Mouse (Mus musculus): Measurements from ENCODE around the gene Gramd4. TPM values are rescaled to one million over a fixed set of nuclear protein-coding genes. Genes with fewer than 3 reads are reported as not detected.

The Gramd4 gene
- polyA plus RNA-seq, 1 experiment from 2014 or later, result 12.1 TPM

GRCm38 (mm10) chr15:86109650-86110211 is 52.2 kb downstream of the Gramd4 start:
- 75% methylated on average over 8 of the region's 8 CpGs for WGBS
- Histone ChIP-seq H3K27me3 (ENCODE audit: control insufficient read depth, insufficient read depth, low read length) (no peaks in the 10 kb centered on the region), H3K4me1 (ENCODE audit: control insufficient read depth, insufficient read depth, low read length) (peaks cover 23% of the 10 kb centered on the region), H3K9ac (ENCODE audit: low read length) (no peak overlapping the region), H3K9me3 (replicated peaks; ENCODE audit: control insufficient read depth, low read length) (no peaks in the 10 kb centered on the region), H3K4me3 (replicated peaks; ENCODE audit: low read length) (no peak overlapping the region), H3K4me2 (ENCODE audit: low read depth, low read length) (no peak overlapping the region), H3K36me3 (ENCODE audit: control insufficient read depth, insufficient read depth, low read length) (no peaks in the 10 kb centered on the region), H3K27ac (ENCODE audit: low read length) (no peak overlapping the region)
- ATAC-seq (ENCODE audit: insufficient read depth, low FRiP score), result no peak

DNA sequence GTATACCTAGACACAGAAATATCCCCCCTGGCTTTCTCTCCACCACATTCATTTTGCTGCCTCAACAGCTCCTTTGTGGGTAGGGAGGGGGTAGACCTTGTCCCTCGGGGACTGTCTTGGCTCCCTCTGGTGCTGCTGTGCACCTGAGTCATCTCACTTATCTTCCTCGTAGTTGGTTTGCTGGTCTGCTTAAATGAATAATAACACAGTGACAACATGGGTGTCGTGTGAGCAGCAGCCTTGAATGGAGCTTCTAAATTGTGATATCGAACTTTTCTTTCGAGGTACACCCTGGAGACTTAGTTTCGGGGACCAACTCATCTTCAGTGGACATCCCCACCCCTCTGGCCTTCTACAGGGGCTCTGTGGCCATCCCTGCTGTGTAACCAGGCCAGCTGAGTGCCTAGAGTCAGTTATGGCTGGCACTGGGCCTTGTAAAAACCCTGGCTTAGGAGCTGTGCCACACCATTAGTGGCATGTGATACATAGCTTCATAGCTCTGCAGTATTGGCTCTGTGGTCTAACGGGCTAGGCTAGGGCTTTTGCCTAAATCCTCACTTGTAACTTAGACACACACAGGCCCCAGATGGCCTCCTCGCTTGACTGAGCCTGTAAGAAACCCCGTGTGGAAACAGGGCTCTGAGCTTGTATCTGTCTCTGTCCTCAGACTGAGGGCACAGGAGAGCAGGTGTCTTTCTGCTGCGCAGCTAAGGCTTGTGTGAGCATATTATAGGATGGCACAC is 53.0 kb downstream of the Gramd4 start:
- 78% methylated on average over 10 of the region's 10 CpGs for WGBS
- H3K36me3 ChIP-seq (ENCODE audit: control insufficient read depth, insufficient read depth, low read length), result no peaks in the 10 kb centered on the region
- peaks cover 23% of the 10 kb centered on the region for H3K4me1 ChIP-seq (ENCODE audit: control insufficient read depth, insufficient read depth, low read length)
- no peak overlapping the region for H3K27ac ChIP-seq (ENCODE audit: low read length)
- no peak overlapping the region for H3K4me3 ChIP-seq (replicated peaks; ENCODE audit: low read length)
- ATAC-seq (ENCODE audit: insufficient read depth, low FRiP score), result no peak
- H3K4me2 ChIP-seq (ENCODE audit: low read depth, low read length), result no peak overlapping the region
- 0 out of 2 replicates have a peak overlapping the region, but pooled peaks have one; percentile 25 for H3K9ac ChIP-seq (ENCODE audit: low read length)
- H3K27me3 ChIP-seq (ENCODE audit: control insufficient read depth, insufficient read depth, low read length), result no peaks in the 10 kb centered on the region
- H3K9me3 ChIP-seq (replicated peaks; ENCODE audit: control insufficient read depth, low read length), result no peaks in the 10 kb centered on the region

DNA sequence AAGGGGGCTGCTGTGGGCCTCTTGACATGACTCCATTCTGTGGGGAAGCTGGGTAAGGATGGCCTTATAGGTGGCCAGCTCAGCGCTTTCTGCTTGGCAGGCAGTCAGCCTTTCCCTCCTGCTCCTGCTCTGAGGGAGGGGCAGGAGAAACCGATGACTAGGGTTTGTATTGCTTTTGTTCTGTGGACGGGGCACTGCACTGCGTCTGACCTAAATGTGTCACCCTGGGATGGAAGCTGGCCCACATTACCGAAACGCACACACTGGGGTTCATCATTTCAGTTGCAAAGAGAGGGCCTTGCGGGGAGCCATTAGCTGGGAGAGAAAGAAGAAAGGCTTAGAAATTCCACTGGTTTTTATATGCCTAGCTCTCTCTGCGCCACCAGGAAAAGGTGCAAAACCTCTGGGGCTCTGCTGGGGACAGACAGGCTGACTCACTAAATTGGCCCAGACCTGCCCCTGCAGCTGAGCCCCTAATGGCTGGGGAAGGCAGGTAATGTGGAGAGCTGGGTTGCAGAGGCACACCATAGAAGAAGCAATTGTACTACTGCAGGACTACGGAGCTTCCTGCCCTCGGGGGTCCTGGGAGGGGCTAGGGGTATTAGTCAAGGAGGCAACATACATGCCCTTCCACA is 55.3 kb downstream of the Gramd4 start:
- no peaks in the 10 kb centered on the region for H3K36me3 ChIP-seq (ENCODE audit: control insufficient read depth, insufficient read depth, low read length)
- H3K27me3 ChIP-seq (ENCODE audit: control insufficient read depth, insufficient read depth, low read length), result no peaks in the 10 kb centered on the region
- ATAC-seq (ENCODE audit: insufficient read depth, low FRiP score), result peak; percentile 35; the same call in 1 of the 2 replicates
- H3K4me1 ChIP-seq (ENCODE audit: control insufficient read depth, insufficient read depth, low read length), result peaks cover 16% of the 10 kb centered on the region
- peak overlapping the region; percentile 49 for H3K27ac ChIP-seq (ENCODE audit: low read length)
- no peaks in the 10 kb centered on the region for H3K9me3 ChIP-seq (replicated peaks; ENCODE audit: control insufficient read depth, low read length)
- H3K4me3 ChIP-seq (replicated peaks; ENCODE audit: low read length), result no peak overlapping the region
- H3K4me2 ChIP-seq (ENCODE audit: low read depth, low read length), result peak overlapping the region; percentile 9; the same call in 1 of the 2 replicates
- H3K9ac ChIP-seq (ENCODE audit: low read length), result peak overlapping the region; percentile 40
- WGBS, result 20% methylated on average over 10 of the region's 10 CpGs

GRCm38 (mm10) chr15:86113342-86113710 is 55.8 kb downstream of the Gramd4 start:
- peaks cover 16% of the 10 kb centered on the region for H3K4me1 ChIP-seq (ENCODE audit: control insufficient read depth, insufficient read depth, low read length)
- H3K9ac ChIP-seq (ENCODE audit: low read length), result peak overlapping the region; percentile 32
- no peaks in the 10 kb centered on the region for H3K36me3 ChIP-seq (ENCODE audit: control insufficient read depth, insufficient read depth, low read length)
- H3K9me3 ChIP-seq (replicated peaks; ENCODE audit: control insufficient read depth, low read length), result no peaks in the 10 kb centered on the region
- WGBS, result 23% methylated on average over 9 of the region's 9 CpGs
- H3K4me3 ChIP-seq (replicated peaks; ENCODE audit: low read length), result no peak overlapping the region
- peak overlapping the region; percentile 49 for H3K27ac ChIP-seq (ENCODE audit: low read length)
- no peaks in the 10 kb centered on the region for H3K27me3 ChIP-seq (ENCODE audit: control insufficient read depth, insufficient read depth, low read length)
- H3K4me2 ChIP-seq (ENCODE audit: low read depth, low read length), result no peak overlapping the region
- ATAC-seq (ENCODE audit: insufficient read depth, low FRiP score), result peak; percentile 44

- Histone ChIP-seq H3K4me3 (replicated peaks; ENCODE audit: low read length) (no peak overlapping the region), H3K4me1 (ENCODE audit: control insufficient read depth, insufficient read depth, low read length) (peaks cover 16% of the 10 kb centered on the region), H3K36me3 (ENCODE audit: control insufficient read depth, insufficient read depth, low read length) (peaks cover 4% of the 10 kb centered on the region; the same call in 1 of the 2 replicates), H3K9me3 (replicated peaks; ENCODE audit: control insufficient read depth, low read length) (no peaks in the 10 kb centered on the region), H3K27me3 (ENCODE audit: control insufficient read depth, insufficient read depth, low read length) (no peaks in the 10 kb centered on the region), H3K4me2 (ENCODE audit: low read depth, low read length) (no peak overlapping the region), H3K9ac (ENCODE audit: low read length) (no peak overlapping the region), H3K27ac (ENCODE audit: low read length) (no peak overlapping the region)
- no peak for ATAC-seq (ENCODE audit: insufficient read depth, low FRiP score)
- 51% methylated on average over 5 of the region's 5 CpGs for WGBS
These were observed 58.9 kb downstream of the Gramd4 start for GRCm38 (mm10) chr15:86116421-86116820.

GRCm38 (mm10) chr15:86117115-86118100 is 59.9 kb downstream of the Gramd4 start:
- Histone ChIP-seq H3K4me3 (replicated peaks; ENCODE audit: low read length) (no peak overlapping the region), H3K4me2 (ENCODE audit: low read depth, low read length) (no peak overlapping the region), H3K9ac (ENCODE audit: low read length) (no peak overlapping the region; the same call in 1 of the 2 replicates), H3K36me3 (ENCODE audit: control insufficient read depth, insufficient read depth, low read length) (peaks cover 4% of the 10 kb centered on the region; the same call in 1 of the 2 replicates), H3K9me3 (replicated peaks; ENCODE audit: control insufficient read depth, low read length) (no peaks in the 10 kb centered on the region), H3K27me3 (ENCODE audit: control insufficient read depth, insufficient read depth, low read length) (no peaks in the 10 kb centered on the region), H3K4me1 (ENCODE audit: control insufficient read depth, insufficient read depth, low read length) (peaks cover 14% of the 10 kb centered on the region), H3K27ac (ENCODE audit: low read length) (no peak overlapping the region)
- ATAC-seq (ENCODE audit: insufficient read depth, low FRiP score), result no peak
- 69% methylated on average over 15 of the region's 15 CpGs for WGBS

DNA sequence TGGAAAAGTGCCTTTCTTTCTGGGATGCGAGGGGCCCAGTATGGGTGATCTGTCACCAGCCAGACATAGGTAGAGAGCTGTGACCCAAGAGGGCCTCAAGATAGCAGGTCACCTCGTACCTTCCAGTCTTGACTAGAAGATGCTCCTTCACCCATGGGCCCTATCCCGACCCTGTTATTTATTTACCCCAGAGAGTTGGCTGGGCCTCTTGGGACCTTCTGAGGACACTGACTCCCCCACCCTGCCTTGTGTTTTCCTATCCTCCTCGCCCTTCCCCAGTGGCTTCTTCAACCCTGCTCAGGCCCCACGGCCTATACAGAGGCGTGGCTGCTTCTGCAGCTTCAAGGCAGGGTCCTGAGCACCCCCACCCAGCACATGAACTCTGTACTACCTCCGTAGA is 61.7 kb downstream of the Gramd4 start:
- ATAC-seq (ENCODE audit: insufficient read depth, low FRiP score), result no peak
- no peaks in the 10 kb centered on the region for H3K4me1 ChIP-seq (ENCODE audit: control insufficient read depth, insufficient read depth, low read length)
- no peak overlapping the region for H3K4me2 ChIP-seq (ENCODE audit: low read depth, low read length)
- no peaks in the 10 kb centered on the region for H3K9me3 ChIP-seq (replicated peaks; ENCODE audit: control insufficient read depth, low read length)
- H3K4me3 ChIP-seq (replicated peaks; ENCODE audit: low read length), result no peak overlapping the region
- WGBS, result 82% methylated on average over 7 of the region's 7 CpGs
- no peak overlapping the region for H3K27ac ChIP-seq (ENCODE audit: low read length)
- no peaks in the 10 kb centered on the region for H3K27me3 ChIP-seq (ENCODE audit: control insufficient read depth, insufficient read depth, low read length)
- H3K9ac ChIP-seq (ENCODE audit: low read length), result no peak overlapping the region
- H3K36me3 ChIP-seq (ENCODE audit: control insufficient read depth, insufficient read depth, low read length), result peaks cover 4% of the 10 kb centered on the region; the same call in 1 of the 2 replicates

DNA sequence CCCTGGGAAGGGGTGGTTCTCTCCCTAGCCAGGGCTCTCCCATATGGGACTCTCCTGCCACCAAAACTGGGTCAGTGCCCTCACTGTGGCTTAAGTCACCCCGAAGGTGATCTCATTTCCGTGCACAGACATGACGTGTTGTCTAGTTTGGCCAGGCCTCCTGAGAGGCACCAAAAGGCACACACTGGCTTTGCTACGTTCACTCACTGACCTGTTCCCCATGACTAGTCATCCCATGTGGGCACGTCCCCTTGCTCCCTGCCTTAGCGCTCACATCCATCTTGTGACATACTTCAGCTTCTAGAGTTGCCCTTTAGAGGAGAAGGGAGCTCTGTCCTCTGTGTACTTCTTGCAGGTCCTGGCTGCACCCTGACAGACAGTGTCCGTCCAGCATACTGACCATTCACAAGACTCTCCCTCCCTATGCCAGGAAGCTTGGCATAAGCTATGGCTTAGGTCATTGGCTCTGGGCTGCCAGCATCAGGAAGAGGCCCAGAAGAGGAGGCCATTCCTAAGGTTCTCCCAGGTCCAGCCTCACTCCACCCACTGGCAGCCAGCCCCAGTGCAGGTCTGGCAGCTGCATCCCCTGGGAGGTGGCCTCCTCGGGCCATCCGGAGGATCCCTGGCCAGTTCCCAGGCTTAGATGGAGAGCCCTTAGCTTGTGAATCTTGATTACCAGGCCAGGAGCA is 64.9 kb downstream of the Gramd4 start:
- ATAC-seq (ENCODE audit: insufficient read depth, low FRiP score), result no peak
- no peaks in the 10 kb centered on the region for H3K27me3 ChIP-seq (ENCODE audit: control insufficient read depth, insufficient read depth, low read length)
- no peak overlapping the region for H3K27ac ChIP-seq (ENCODE audit: low read length)
- no peak overlapping the region for H3K4me3 ChIP-seq (replicated peaks; ENCODE audit: low read length)
- H3K4me2 ChIP-seq (ENCODE audit: low read depth, low read length), result no peak overlapping the region
- H3K4me1 ChIP-seq (ENCODE audit: control insufficient read depth, insufficient read depth, low read length), result no peaks in the 10 kb centered on the region
- H3K9ac ChIP-seq (ENCODE audit: low read length), result no peak overlapping the region
- H3K36me3 ChIP-seq (ENCODE audit: control insufficient read depth, insufficient read depth, low read length), result peaks cover 4% of the 10 kb centered on the region; the same call in 1 of the 2 replicates
- no peaks in the 10 kb centered on the region for H3K9me3 ChIP-seq (replicated peaks; ENCODE audit: control insufficient read depth, low read length)
- 83% methylated on average over 9 of the region's 9 CpGs for WGBS
